Mouse (Mus musculus): ENCODE data around the gene Clptm1. TPM values are rescaled to one million over a fixed set of nuclear protein-coding genes. Genes with fewer than 3 reads are reported as not detected.

The Clptm1 gene
- total RNA-seq, 2 experiments from 2014 or later = 131 to 144 TPM

- DNase-seq = no peak
Measured at GRCm38 (mm10) chr7:19663940-19664339, 893 bp downstream of the Clptm1 start.

GRCm38 (mm10) chr7:19652614-19653013 lies 12.2 kb downstream of the Clptm1 start:
- DNase-seq = no peak

DNA sequence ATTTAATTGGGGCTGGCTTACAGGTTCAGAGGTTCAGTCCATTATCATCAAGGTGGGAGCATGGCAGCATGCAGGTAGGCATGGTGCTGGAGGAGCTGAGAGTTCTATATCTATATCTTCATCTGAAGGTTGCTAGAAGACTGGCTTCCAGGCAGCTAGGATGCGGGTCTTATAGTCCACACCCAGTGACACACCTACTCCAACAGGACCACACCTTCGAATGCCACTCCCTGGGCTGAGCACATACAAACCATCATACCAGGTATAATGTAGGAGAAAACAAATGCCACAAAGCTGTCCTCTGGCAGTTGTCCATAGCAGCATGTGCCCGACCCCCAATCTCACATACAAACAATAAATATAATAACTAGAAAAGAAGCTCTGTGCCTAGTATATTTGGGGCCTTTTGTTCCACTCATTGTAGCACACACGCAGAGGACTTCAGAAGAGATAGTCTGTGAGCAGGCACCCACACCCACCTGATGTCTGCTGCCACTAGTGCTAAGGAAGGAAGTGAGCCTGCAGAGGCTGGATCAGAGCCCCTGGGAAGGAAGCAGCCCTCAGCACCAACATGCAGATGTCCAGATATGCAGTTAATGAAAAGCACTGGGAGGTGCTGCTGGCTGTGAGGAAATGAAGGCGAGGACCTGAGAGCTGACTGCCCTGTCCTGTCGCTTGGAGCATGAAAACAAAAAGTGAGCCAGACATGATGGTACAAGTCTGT lies 13.6 kb downstream of the Clptm1 start:
- no peak for DNase-seq

DNA sequence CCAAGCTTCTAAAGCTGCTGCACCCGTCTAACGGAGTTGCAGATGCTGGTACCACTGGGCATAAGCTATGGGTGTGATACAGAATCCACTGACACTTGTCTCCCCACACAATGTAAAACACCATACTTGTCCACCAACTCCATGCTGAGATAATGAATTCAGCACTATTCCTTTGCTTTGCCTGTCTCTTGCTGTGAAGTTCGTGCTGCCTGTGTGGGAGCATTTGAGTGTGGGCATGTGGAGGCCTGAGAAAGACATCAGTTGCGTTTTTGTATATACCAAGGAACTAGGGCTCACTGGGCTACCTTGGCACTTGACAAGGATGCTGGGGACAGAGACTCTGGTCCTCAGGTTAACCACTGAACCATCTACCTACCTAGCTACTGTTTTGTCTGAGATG lies 23.6 kb downstream of the Clptm1 start:
- DNase-seq = no peak

DNA sequence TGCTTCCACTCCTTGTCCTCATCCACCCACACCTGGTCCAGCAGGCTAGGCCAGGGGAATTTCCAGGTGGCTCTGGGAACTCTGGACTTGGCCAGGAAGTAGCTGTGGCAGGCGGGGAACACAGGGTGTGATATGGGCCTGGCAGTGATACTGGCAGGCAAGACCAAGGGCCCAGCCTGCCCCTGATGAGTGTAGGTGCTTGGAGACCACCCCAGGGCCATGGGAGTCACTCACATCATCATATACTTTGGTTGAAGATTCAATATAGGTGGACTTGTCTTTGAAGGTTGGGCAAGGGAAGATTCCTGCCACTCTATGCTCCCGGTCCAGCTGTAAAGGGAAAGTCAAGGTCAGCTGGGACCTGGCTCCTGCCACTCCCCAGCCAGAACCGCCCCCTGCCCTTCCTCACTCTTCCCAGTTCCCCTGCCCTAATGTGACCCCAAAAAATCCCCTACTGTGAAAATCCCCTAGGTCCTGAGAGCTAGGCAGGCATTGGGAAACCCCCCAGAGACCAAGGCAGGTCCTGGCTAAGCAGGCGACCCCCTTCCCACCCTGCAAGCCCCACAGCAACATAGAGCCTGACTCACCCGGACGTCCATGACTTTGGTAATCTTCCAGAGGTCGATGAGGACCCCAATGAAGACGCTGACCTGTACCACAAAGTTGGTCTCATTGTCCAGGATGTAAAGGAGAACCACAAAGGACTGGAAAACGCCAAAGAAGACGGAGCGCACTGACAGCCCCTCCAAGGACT lies 29.6 kb downstream of the Clptm1 start:
- DNase-seq = no peak

GRCm38 (mm10) chr7:19634591-19634990 lies 30.2 kb downstream of the Clptm1 start:
- DNase-seq = no peak

DNA sequence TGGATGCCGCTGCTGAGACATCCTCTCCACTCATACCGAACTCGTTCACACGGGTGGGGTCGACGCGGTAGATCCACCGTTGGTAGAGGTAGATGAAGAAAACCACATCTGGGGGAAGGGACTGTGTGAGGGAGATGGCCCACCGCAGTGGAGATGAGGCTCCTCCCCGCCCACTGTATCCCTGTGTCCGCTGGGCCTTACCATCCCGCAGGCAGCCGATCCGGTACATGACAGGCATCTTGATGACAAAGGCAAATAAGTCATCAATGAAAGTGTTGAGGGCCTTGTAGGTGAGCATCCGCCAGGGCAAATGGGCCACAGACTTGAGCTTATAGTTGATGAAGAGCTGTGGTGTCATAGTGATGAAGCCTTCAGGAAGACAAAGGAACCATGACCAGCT lies 31.0 kb downstream of the Clptm1 start:
- no peak for DNase-seq

DNA sequence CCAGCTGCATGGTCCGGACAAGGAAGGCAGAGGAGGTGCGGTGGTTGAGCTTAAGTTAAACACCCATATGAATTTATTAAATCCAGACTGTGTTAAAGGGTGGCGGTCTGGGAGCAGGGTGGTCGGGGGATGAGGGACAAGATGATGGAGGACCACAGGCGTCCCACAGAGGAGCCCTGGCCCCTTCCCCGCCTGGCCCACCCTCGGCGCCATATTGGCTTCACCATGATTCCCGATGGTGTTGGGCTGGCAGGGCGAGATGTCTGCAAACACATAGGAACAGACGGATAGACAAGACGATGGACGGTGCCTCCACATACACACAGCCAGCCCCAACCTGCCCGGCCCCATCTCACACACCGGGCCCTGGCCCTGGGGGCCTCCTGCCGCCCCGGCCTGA lies 31.6 kb downstream of the Clptm1 start:
- DNase-seq = no peak

- DNase-seq = no peak
Measured at GRCm38 (mm10) chr7:19632720-19633119, 32.1 kb downstream of the Clptm1 start.

DNA sequence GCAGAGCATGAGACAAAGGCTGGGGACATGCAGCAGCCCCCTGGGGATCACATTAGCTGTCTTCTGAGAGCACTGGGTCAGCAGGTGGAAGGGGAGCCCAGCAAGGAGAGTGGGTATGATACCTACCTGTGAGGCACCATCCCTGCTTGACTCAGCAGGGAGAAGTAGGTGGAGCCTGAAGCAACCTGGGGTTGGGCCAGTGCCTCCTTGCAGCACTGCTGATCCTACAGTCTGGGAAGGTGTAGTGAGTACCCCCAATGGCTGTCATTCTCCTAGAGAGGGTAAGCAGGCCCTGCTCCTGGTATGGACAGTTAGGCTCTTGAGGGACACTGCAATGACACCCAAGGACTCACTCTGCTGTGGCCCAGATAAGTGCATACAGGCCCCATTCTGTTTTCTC lies 32.6 kb downstream of the Clptm1 start:
- no peak for DNase-seq

- peak; percentile 83 to 84 for DNase-seq
Measured at GRCm38 (mm10) chr7:19629361-19629734, 35.5 kb downstream of the Clptm1 start, which contains the start of gene Relb. TSS of gene Relb (minus strand) at chr7:19629438.

DNA sequence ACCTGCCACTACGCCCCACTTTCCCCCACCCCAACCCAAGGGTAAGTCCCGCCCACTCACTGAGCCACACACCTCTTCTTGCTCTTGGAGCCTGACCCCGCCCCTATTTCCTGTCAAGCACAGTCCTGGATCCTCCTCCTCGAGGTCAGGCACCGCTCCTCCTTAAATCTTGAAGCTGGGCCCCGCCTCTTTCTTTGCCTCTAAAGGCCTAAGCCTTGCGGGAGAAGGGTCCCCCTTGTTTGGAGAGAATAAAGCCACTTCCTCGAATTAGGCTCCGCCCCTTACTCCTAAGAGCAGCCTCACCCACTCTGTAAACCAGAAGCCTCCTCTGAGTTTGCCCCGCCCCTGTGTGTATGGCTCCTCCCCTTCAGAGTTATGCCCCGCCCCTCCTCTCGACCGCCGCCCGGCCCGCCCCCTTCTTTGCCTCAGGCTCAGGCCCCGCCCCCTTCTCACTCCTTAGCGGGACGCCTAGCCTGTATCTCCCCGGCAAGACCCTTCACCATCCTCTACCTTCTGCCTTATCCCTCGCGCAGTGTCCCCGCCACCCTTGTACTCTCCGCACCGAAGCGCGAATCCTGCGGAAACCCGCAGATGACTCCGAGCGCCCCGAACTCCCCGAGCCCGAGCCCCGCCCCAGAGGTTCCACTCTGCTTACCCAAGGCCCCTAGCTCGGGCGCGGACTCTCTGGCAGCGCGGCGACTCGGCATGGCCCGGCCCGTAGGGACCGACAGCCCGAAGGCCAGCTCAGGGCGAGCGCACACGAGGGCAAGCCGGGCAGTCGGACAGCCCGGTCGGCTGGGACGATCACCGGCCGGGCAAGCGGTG lies 36.1 kb downstream of the Clptm1 start:
- peak; percentile 83 to 87 for DNase-seq

GRCm38 (mm10) chr7:19628192-19628535 lies 36.7 kb downstream of the Clptm1 start:
- no peak for DNase-seq

DNA sequence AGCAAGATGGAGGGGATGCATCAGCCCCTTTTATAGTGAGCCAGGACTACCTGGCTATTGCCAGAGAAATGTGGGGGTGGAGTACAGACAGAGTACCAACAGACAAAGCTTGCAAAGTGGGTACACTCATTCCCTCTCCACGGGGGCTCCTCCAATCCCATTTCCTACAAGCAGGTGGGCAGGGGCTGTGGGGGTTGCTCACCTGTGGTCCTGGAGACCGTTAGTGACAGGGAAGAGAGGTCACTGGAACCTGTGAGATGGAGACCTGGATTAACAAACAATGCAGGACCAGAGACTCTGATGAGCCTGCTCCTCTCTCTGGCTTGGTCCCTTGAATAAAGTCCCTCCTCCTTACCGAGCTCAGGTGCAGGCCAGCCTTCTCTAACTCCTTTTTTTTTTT lies 37.1 kb downstream of the Clptm1 start:
- no peak for DNase-seq

DNA sequence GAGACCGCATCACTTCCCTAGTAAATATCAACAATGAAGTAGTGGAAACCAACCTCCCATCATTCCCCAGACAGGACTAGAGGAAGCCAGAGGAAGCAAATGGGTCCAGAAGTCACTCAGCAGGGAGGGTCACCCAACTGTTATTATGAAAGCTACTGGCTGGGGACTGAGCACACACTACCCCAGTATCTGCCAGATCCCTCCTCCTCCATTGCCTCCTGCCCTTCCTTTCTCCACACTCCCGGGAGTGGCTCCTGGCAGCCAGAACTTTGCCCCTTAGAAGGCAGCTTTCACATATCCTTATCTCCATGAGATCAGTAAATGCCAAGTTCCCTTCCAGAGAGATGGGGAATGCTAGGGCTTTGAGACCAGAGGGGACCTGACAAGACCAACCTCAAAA lies 41.4 kb downstream of the Clptm1 start:
- DNase-seq = no peak

GRCm38 (mm10) chr7:19622241-19622640 lies 42.6 kb downstream of the Clptm1 start:
- DNase-seq = no peak

- peak; percentile 67 to 68 for DNase-seq
Measured at GRCm38 (mm10) chr7:19620811-19621210, 44.0 kb downstream of the Clptm1 start.

DNA sequence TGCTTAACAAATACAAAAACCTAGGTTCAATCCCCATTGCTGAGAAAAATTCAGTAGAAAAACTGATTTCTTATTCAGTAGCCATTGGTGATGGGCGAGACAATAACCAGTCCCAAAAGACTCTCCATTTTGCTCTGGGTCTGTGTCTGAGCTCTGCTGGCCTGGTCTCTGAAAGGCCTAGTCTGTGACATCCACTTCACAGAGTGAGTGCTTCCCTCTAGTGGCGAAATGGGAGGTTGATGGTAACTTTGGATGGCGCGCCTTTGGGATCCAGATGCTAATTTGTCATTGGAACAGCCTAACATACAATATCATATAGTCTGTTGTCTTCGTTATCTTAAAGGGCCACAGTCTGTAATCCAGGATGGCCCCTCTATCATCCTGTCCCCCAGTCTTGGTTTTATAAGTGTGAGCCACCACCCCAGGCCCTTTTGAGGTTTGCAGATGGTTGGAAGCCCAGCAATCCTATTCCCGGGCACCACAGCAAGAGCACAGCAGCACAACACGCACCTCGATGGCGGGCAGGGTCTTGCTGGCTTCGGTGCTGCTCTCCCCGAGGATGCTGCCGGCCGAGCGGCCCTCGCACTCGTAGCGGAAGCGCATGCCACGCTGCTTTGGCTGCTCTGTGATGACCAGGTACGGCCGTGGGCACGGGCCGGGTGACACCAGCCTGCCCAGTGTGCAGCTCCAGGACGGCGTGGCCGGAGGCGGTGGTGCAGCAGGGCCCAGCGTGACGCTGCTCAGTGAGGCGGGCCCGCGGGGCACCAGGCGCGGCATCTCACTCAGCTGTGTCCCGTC lies 45.6 kb downstream of the Clptm1 start:
- peak; percentile 54 to 67 for DNase-seq

- no peak for DNase-seq
Measured at GRCm38 (mm10) chr7:19615036-19615577, 49.7 kb downstream of the Clptm1 start.

- no peak for DNase-seq
Measured at GRCm38 (mm10) chr7:19610969-19611368, 53.9 kb downstream of the Clptm1 start.

- no peak for DNase-seq
Measured at GRCm38 (mm10) chr7:19609641-19610332, 55.0 kb downstream of the Clptm1 start.
